In the genomic region with DNA sequence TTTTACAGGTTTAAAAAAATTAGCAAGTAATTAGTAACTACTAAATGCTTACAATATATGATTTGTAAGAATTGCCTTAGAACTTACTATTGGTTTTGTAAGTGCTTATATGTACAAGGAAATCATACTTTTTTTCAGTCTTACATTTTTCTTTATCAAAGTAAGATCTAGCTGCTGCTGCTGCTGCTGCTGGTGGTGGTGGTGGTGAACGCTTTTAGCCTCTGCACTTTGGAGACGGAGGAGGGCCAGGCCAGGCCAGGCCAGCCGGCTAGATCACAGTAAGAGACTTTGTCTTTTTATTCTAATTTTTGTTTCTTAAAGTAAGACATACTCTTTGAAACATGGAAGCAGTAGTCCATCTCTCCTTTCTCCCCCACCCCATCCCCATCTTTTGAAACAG, we compare ENCODE assay signal across 7 mouse cellular contexts. TPM values are rescaled to one million over a fixed set of nuclear protein-coding genes. Genes with fewer than 3 reads are reported as not detected.
DNase-seq lines count a peak whose midpoint lies in the region; ATAC-seq and TF ChIP-seq lines count a peak whose summit lies in the region.

No protein-coding gene starts in this region.

- no peak overlapping the region for H3K4me3 ChIP-seq in limb, embryonic 13.5 days
- H3K4me3 ChIP-seq in limb, embryonic 10.5 days, result no peak overlapping the region
- H3K4me3 ChIP-seq in embryonic facial prominence, embryonic 13.5 days, result no peak overlapping the region; the same call in 1 of the 2 replicates
- peak overlapping the region; percentile 6; the same call in 1 of the 2 replicates for H3K4me3 ChIP-seq in olfactory bulb, adult 2 months (ENCODE audit: insufficient read depth, low read depth, low read length)

- H3K4me1 ChIP-seq in limb, embryonic 13.5 days, result peaks cover 25% of the 10 kb centered on the region
- peaks cover 6% of the 10 kb centered on the region; the same call in 1 of the 2 replicates for H3K4me1 ChIP-seq in limb, embryonic 10.5 days
- peaks cover 7% of the 10 kb centered on the region; the same call in 1 of the 2 replicates for H3K4me1 ChIP-seq in embryonic facial prominence, embryonic 13.5 days
- H3K4me1 ChIP-seq in olfactory bulb, adult 2 months (ENCODE audit: control insufficient read depth, insufficient read depth, low read length), result peaks cover 5% of the 10 kb centered on the region; the same call in 1 of the 2 replicates

- H3K36me3 ChIP-seq in limb, embryonic 13.5 days, result 0 out of 2 replicates have a peak, but pooled peaks cover 2% of the 10 kb centered on the region
- peaks cover 12% of the 10 kb centered on the region for H3K36me3 ChIP-seq in limb, embryonic 10.5 days
- 0 out of 2 replicates have a peak, but pooled peaks cover 5% of the 10 kb centered on the region for H3K36me3 ChIP-seq in embryonic facial prominence, embryonic 13.5 days

- no peaks in the 10 kb centered on the region for H3K9me3 ChIP-seq in limb, embryonic 13.5 days
- H3K9me3 ChIP-seq in limb, embryonic 10.5 days (replicated peaks), result no peaks in the 10 kb centered on the region
- no peaks in the 10 kb centered on the region for H3K9me3 ChIP-seq in embryonic facial prominence, embryonic 13.5 days

- no peak overlapping the region for H3K9ac ChIP-seq in limb, embryonic 13.5 days
- no peak overlapping the region for H3K9ac ChIP-seq in embryonic facial prominence, embryonic 13.5 days

- no peak for DNase-seq in limb, embryonic 10.5 days (ENCODE audit: low spot score)
- peak; percentile 44 for DNase-seq in induced T-regulatory cell, adult 2 months (ENCODE audit: low read depth)
- no peak for DNase-seq in right cerebral cortex, postnatal 36 days (ENCODE audit: low spot score in 2 of 2)
- no peak for DNase-seq in thymus, postnatal 0 days (ENCODE audit: low spot score)

- WGBS in limb, embryonic 13.5 days, result 57% methylated on average over 3 of the region's 3 CpGs
- WGBS in limb, embryonic 10.5 days, result 81% methylated on average over 3 of the region's 3 CpGs
- 71% methylated on average over 3 of the region's 3 CpGs for WGBS in embryonic facial prominence, embryonic 13.5 days
- WGBS in olfactory bulb, adult 2 months, result 32% methylated on average over 3 of the region's 3 CpGs

- no peak for TF ChIP-seq CTCF in olfactory bulb, adult 2 months (IDR thresholded peaks at IDR 0.05; ENCODE audit: insufficient read depth, low read depth, low read length)

- ATAC-seq in limb, embryonic 13.5 days (ENCODE audit: low FRiP score, low read depth), result no peak
- no peak for ATAC-seq in embryonic facial prominence, embryonic 13.5 days (ENCODE audit: insufficient number of reproducible peaks, insufficient read depth, low FRiP score, low TSS enrichment, low read depth)

- H3K27ac ChIP-seq in limb, embryonic 13.5 days, result no peak overlapping the region
- H3K27ac ChIP-seq in limb, embryonic 10.5 days, result no peak overlapping the region
- no peak overlapping the region for H3K27ac ChIP-seq in embryonic facial prominence, embryonic 13.5 days
- no peak overlapping the region for H3K27ac ChIP-seq in olfactory bulb, adult 2 months (ENCODE audit: insufficient read depth, low read depth, low read length)

- H3K4me2 ChIP-seq in limb, embryonic 13.5 days (replicated peaks), result peak overlapping the region; percentile 33
- peak overlapping the region; percentile 27; the same call in 1 of the 2 replicates for H3K4me2 ChIP-seq in embryonic facial prominence, embryonic 13.5 days

- no peak for TF ChIP-seq POLR2A in olfactory bulb, adult 2 months (IDR thresholded peaks at IDR 0.05; ENCODE audit: insufficient read depth, low read depth, low read length)

- H3K27me3 ChIP-seq in limb, embryonic 13.5 days, result no peaks in the 10 kb centered on the region
- no peaks in the 10 kb centered on the region for H3K27me3 ChIP-seq in limb, embryonic 10.5 days (ENCODE audit: low read depth, poor library complexity, severe bottlenecking)
- no peaks in the 10 kb centered on the region for H3K27me3 ChIP-seq in embryonic facial prominence, embryonic 13.5 days

RNA-seq across cellular contexts. Expression of a gene that starts 2.0 kb away (rescaled TPM):
- 28.1 and 28.5 TPM in 2 replicates for polyA plus RNA-seq in limb, embryonic 13.5 days (2015; fragmentation: Nextera tagmentation; extraction: Ambion mirVana)
- 28.1 and 33.5 TPM in 2 replicates for polyA plus RNA-seq in limb, embryonic 10.5 days (2016; fragmentation: Nextera tagmentation; extraction: Ambion mirVana)
- polyA plus RNA-seq in embryonic facial prominence, embryonic 13.5 days (2015; fragmentation: Nextera tagmentation; extraction: Ambion mirVana), result 29.2 and 31.7 TPM in 2 replicates
- polyA plus RNA-seq in olfactory bulb, adult 2 months (2012; ENCODE audit: insufficient read depth, insufficient read length, low replicate concordance, missing spikeins), result 256 TPM in 1 of 2 replicates, not detected in the other
- polyA plus RNA-seq in thymus, postnatal 0 days (2015; fragmentation: Nextera tagmentation; extraction: Ambion mirVana), result 41.1 and 49.2 TPM in 2 replicates

RNA-seq across cellular contexts. Expression of a gene that starts 16.8 kb away (rescaled TPM):
- polyA plus RNA-seq in limb, embryonic 13.5 days (2015; fragmentation: Nextera tagmentation; extraction: Ambion mirVana), result 1.0 and 1.4 TPM in 2 replicates
- 0.48 and 0.74 TPM in 2 replicates for polyA plus RNA-seq in limb, embryonic 10.5 days (2016; fragmentation: Nextera tagmentation; extraction: Ambion mirVana)
- polyA plus RNA-seq in embryonic facial prominence, embryonic 13.5 days (2015; fragmentation: Nextera tagmentation; extraction: Ambion mirVana), result 1.8 and 2.2 TPM in 2 replicates
- polyA plus RNA-seq in olfactory bulb, adult 2 months (2012; ENCODE audit: insufficient read depth, insufficient read length, low replicate concordance, missing spikeins), result not detected in 2 replicates
- 18.0 and 20.3 TPM in 2 replicates for polyA plus RNA-seq in thymus, postnatal 0 days (2015; fragmentation: Nextera tagmentation; extraction: Ambion mirVana)
